Mouse (Mus musculus) thymus, adult 2 months (tissue): ENCODE measurements around the gene 4930415O20Rik.

ENCODE experiments used
- CTCF ChIP-seq: fragments of 200-500 bp; IDR thresholded peaks from 2 replicates; pipeline ENCODE4 v1.5.1; 2012; ENCODE audit warnings: mild to moderate bottlenecking, control low read depth, low read length, moderate library complexity, borderline replicate concordance; ENCODE audit not compliant: control insufficient read depth, poor library complexity, insufficient read depth; ENCODE audit errors: extremely low read depth
- POLR2A ChIP-seq: fragments of 200-500 bp; IDR thresholded peaks from 2 replicates; pipeline ENCODE4 v1.6.1; 2012; ENCODE audit warnings: mild to moderate bottlenecking, low read length, control low read depth, moderate library complexity; ENCODE audit not compliant: control insufficient read depth, poor library complexity, insufficient read depth; ENCODE audit errors: extremely low read depth

- no peak for TF ChIP-seq CTCF
- TF ChIP-seq POLR2A = no peak
These were observed 61.4 kb downstream of the 4930415O20Rik start for GRCm38 (mm10) chr15:98632107-98632744.
